Mouse (Mus musculus) brain, embryonic 14.5 days (tissue): ENCODE measurements around the gene Rreb1. TPM values are rescaled to one million over a fixed set of nuclear protein-coding genes. Genes with fewer than 3 reads are reported as not detected.

ENCODE experiments used
- DNase-seq: peaks from one replicate; pipeline ENCODE4 v3.0.0-alpha.2; 2011; ENCODE audit warnings: low read depth
- CTCF ChIP-seq: fragments of 200-500 bp; IDR thresholded peaks from 2 replicates; pipeline ENCODE4 v1.5.1; 2012; ENCODE audit warnings: inconsistent platforms, mild to moderate bottlenecking, moderate library complexity, borderline replicate concordance; ENCODE audit not compliant: insufficient read depth, insufficient read length; ENCODE audit errors: extremely low read depth
- POLR2A ChIP-seq: fragments of 200-500 bp; IDR thresholded peaks from 2 replicates; pipeline ENCODE4 v1.6.1; 2012; ENCODE audit warnings: mild to moderate bottlenecking, inconsistent platforms, borderline replicate concordance; ENCODE audit not compliant: poor library complexity, insufficient read depth, insufficient read length, severe bottlenecking; ENCODE audit errors: extremely low read depth
- polyA plus RNA-seq: library from polyadenylated mRNA; depleted of rRNA; stranded (reverse); fragments of >200 nt; gene quantifications from 2 replicates; pipeline ENCODE4 v1.2.3, GENCODE M21; 2012

Rreb1 gene
- polyA plus RNA-seq, 1 experiment, result 8.0 TPM

GRCm38 (mm10) chr13:37859782-37860181, 81.6 kb downstream of the Rreb1 start:
- no peak for DNase-seq
- TF ChIP-seq POLR2A (no peak), CTCF (no peak)

GRCm38 (mm10) chr13:37860204-37860603, 82.0 kb downstream of the Rreb1 start:
- no peak for TF ChIP-seq CTCF
- TF ChIP-seq POLR2A, result no peak
- no peak for DNase-seq

GRCm38 (mm10) chr13:37860789-37861188, 82.6 kb downstream of the Rreb1 start:
- TF ChIP-seq POLR2A (no peak), CTCF (no peak)

GRCm38 (mm10) chr13:37862492-37862891, 84.3 kb downstream of the Rreb1 start:
- TF ChIP-seq POLR2A (no peak), CTCF (no peak)
- peak; percentile 67 for DNase-seq

More at GRCm38 (mm10) chr13:37860789-37861188, 82.6 kb downstream of the Rreb1 start:
- DNase-seq, result no peak

GRCm38 (mm10) chr13:37863643-37864042, 85.4 kb downstream of the Rreb1 start:
- TF ChIP-seq POLR2A (no peak), CTCF (no peak)
- DNase-seq, result no peak

GRCm38 (mm10) chr13:37864697-37865096, 86.5 kb downstream of the Rreb1 start:
- no peak for DNase-seq
- TF ChIP-seq CTCF, result no peak
- no peak for TF ChIP-seq POLR2A

GRCm38 (mm10) chr13:37866296-37866695, 88.1 kb downstream of the Rreb1 start:
- TF ChIP-seq CTCF (no peak), POLR2A (no peak)

GRCm38 (mm10) chr13:37866846-37867245, 88.6 kb downstream of the Rreb1 start:
- DNase-seq, result peak; percentile 88
- no peak for TF ChIP-seq CTCF
- TF ChIP-seq POLR2A, result no peak

More at GRCm38 (mm10) chr13:37866296-37866695, 88.1 kb downstream of the Rreb1 start:
- DNase-seq, result no peak

GRCm38 (mm10) chr13:37870118-37870908, 92.1 kb downstream of the Rreb1 start:
- no peak for TF ChIP-seq CTCF
- no peak for TF ChIP-seq POLR2A
- DNase-seq, result no peak

- no peak for DNase-seq
- no peak for TF ChIP-seq CTCF
- no peak for TF ChIP-seq POLR2A
Measured at GRCm38 (mm10) chr13:37872142-37872835, 94.1 kb downstream of the Rreb1 start.

- DNase-seq, result no peak
- no peak for TF ChIP-seq CTCF
- TF ChIP-seq POLR2A, result no peak
Measured at GRCm38 (mm10) chr13:37873125-37873891, 95.1 kb downstream of the Rreb1 start.
